Mouse (Mus musculus) frontal cortex, postnatal 25 days (tissue): ENCODE data around the gene Ldoc1.

ENCODE experiments used
- DNase-seq, 2 experiments: peaks; one replicate each; pipeline ENCODE4 v3.0.0; 2022; ENCODE audit warnings: low spot score in 2 of 2

The Ldoc1 gene

GRCm38 (mm10) chrX:61709302-61710033, at the start of gene Ldoc1:
Ldoc1 (plus strand) TSS chrX:61709497.
- DNase-seq = no peak

GRCm38 (mm10) chrX:61710131-61710530, 834 bp downstream of the Ldoc1 start:
- no peak for DNase-seq

- no peak for DNase-seq
Observed at GRCm38 (mm10) chrX:61722281-61723028, 13.2 kb downstream of the Ldoc1 start.

GRCm38 (mm10) chrX:61723029-61723980, 14.0 kb downstream of the Ldoc1 start:
- DNase-seq = no peak

- DNase-seq = no peak
Observed at GRCm38 (mm10) chrX:61727516-61728310, 18.4 kb downstream of the Ldoc1 start.
